Mouse (Mus musculus) heart, postnatal 0 days (tissue): ENCODE measurements around the gene Endou.

Experiments
- CTCF ChIP-seq: IDR thresholded peaks from 2 replicates; pipeline ENCODE4 v1.5.1; 2016; ENCODE audit warnings: antibody characterized with exemption, control low read depth, low read depth
- EP300 ChIP-seq: IDR thresholded peaks from 2 replicates; pipeline ENCODE4 v1.6.1; 2016; ENCODE audit warnings: antibody characterized with exemption, low read depth

GRCm38 (mm10) chr15:97746748-97747147 is 15.6 kb upstream of the Endou start:
- TF ChIP-seq CTCF (no peak), EP300 (no peak)
